Mouse (Mus musculus) intestine, postnatal 0 days (tissue): ENCODE data around the gene G3bp2. TPM values are rescaled to one million over a fixed set of nuclear protein-coding genes. Genes with fewer than 3 reads are reported as not detected.

ENCODE experiments used
- ATAC-seq: fragments of 200-750 bp; cut with Nextera tagmentation; 2 replicates; pipeline ENCODE4 v1.8.0; 2017; ENCODE audit warnings: mild to moderate bottlenecking, moderate TSS enrichment, moderate library complexity
- H3K27ac ChIP-seq: fragments of 300-500 bp; sonication (generic); 2 replicates; pipeline ENCODE4 v1.5.1; 2014; ENCODE audit warnings: mild to moderate bottlenecking, low read depth, low read length, moderate library complexity
- H3K27me3 ChIP-seq: fragments of 300-500 bp; sonication (generic); replicated peaks from 2 replicates; pipeline ENCODE4 v1.6.1; 2014; ENCODE audit warnings: low read length, mixed read lengths; ENCODE audit not compliant: control insufficient read depth, insufficient read depth
- H3K36me3 ChIP-seq: fragments of 300-500 bp; sonication (generic); 2 replicates; pipeline ENCODE4 v1.6.1; 2014; ENCODE audit warnings: mild to moderate bottlenecking, moderate library complexity; ENCODE audit not compliant: control insufficient read depth, insufficient read depth
- H3K4me1 ChIP-seq: fragments of 300-500 bp; sonication (generic); replicated peaks from 2 replicates; pipeline ENCODE4 v1.6.1; 2014; ENCODE audit warnings: antibody characterized with exemption, low read length, mixed read lengths; ENCODE audit not compliant: control insufficient read depth, insufficient read depth
- H3K4me2 ChIP-seq: fragments of 300-500 bp; sonication (generic); replicated peaks from 2 replicates; pipeline ENCODE4 v1.6.1; 2014; ENCODE audit warnings: low read depth, mild to moderate bottlenecking, moderate library complexity
- H3K4me3 ChIP-seq: fragments of 300-500 bp; sonication (generic); 2 replicates; pipeline ENCODE4 v1.5.1; 2014; ENCODE audit warnings: low read depth, low read length
- H3K9ac ChIP-seq: fragments of 300-500 bp; sonication (generic); 2 replicates; pipeline ENCODE4 v1.6.1; 2014; ENCODE audit warnings: mild to moderate bottlenecking, low read depth, low read length
- H3K9me3 ChIP-seq: fragments of 300-500 bp; sonication (generic); 2 replicates; pipeline ENCODE4 v1.6.1; 2016; ENCODE audit warnings: mixed run types; ENCODE audit not compliant: control insufficient read depth
- CTCF ChIP-seq: sonication (generic); IDR thresholded peaks from 2 replicates; pipeline ENCODE4 v1.5.1; 2016; ENCODE audit warnings: low read depth, mild to moderate bottlenecking, control low read depth, antibody characterized with exemption, moderate library complexity
- WGBS: fragments of 180-500 bp; shearing (Covaris S2); extraction: QIAGEN DNeasy Blood & Tissue Kit; methylation state at CpG from one replicate; pipeline ENCODE4 v1.1.7; 2014; 5-methylcytosine and 5-hydroxymethylcytosine counted together
- polyA plus RNA-seq: library from polyadenylated mRNA; unstranded; fragments of >200 nt; fragmentation: Nextera tagmentation; extraction: Ambion mirVana; gene quantifications from 2 replicates; pipeline ENCODE4 v1.2.1, GENCODE M21; 2015

The G3bp2 gene
- polyA plus RNA-seq, 1 experiment from 2014 or later: 121 TPM

GRCm38 (mm10) chr5:92094062-92094415 is 10.5 kb upstream of the G3bp2 start:
- 65% methylated on average over 3 of the region's 3 CpGs for WGBS
- Histone ChIP-seq H3K27ac (no peak overlapping the region), H3K9me3 (no peaks in the 10 kb centered on the region), H3K4me1 (no peaks in the 10 kb centered on the region), H3K9ac (no peak overlapping the region), H3K27me3 (no peaks in the 10 kb centered on the region), H3K36me3 (no peaks in the 10 kb centered on the region), H3K4me2 (peak overlapping the region; percentile 46), H3K4me3 (0 out of 2 replicates have a peak overlapping the region, but pooled peaks have one; percentile 2)
- ATAC-seq: no peak
- no peak for TF ChIP-seq CTCF

DNA sequence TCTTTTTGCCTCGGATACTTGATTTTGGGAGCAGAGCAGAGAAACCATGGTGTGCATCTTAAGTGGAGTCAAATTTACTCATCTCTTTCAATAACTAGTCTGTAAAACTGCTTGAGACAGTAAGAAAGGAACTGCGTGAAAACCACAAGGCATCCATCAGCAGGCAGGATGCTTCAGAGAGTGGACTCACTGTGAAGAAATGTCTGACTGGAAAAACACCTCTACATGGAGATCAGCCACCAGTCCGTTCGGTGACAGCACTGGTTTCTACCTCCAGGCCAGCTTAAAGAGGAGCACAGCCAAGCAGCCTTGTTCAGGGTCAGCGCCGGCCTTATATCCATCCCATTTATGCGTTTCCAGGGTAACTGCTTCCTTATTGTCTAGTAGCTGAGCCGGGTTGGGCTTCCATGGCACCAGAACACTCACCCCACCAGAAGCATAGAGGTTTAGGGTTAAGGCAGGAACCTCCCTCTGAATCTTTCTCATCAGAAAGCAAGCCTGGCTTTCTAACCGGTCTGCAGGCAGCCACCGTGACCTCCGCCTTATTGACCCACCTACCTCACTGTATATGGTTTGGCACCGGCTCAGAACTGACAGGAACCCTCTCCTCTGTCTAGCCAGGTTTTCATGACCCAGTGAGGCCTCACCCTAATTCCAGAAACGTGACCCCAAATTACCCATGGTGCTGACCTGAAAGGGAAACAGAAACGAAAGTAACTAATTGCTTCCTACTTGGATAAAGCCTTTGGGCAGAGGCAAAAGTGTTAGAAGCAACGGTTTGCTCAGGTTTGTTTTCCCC is 9.9 kb upstream of the G3bp2 start:
- H3K4me1 ChIP-seq: no peaks in the 10 kb centered on the region
- H3K27ac ChIP-seq: no peak overlapping the region
- no peaks in the 10 kb centered on the region for H3K36me3 ChIP-seq
- H3K9me3 ChIP-seq: no peaks in the 10 kb centered on the region
- no peaks in the 10 kb centered on the region for H3K27me3 ChIP-seq
- ATAC-seq: peak; percentile 33; the same call in 1 of the 2 replicates
- 55% methylated on average over 15 of the region's 15 CpGs for WGBS
- H3K4me2 ChIP-seq: peak overlapping the region; percentile 46
- no peak for TF ChIP-seq CTCF
- H3K9ac ChIP-seq: no peak overlapping the region
- 0 out of 2 replicates have a peak overlapping the region, but pooled peaks have one; percentile 2 for H3K4me3 ChIP-seq

- H3K27ac ChIP-seq: no peak overlapping the region
Measured at GRCm38 (mm10) chr5:92087469-92087868, 4.0 kb upstream of the G3bp2 start.

DNA sequence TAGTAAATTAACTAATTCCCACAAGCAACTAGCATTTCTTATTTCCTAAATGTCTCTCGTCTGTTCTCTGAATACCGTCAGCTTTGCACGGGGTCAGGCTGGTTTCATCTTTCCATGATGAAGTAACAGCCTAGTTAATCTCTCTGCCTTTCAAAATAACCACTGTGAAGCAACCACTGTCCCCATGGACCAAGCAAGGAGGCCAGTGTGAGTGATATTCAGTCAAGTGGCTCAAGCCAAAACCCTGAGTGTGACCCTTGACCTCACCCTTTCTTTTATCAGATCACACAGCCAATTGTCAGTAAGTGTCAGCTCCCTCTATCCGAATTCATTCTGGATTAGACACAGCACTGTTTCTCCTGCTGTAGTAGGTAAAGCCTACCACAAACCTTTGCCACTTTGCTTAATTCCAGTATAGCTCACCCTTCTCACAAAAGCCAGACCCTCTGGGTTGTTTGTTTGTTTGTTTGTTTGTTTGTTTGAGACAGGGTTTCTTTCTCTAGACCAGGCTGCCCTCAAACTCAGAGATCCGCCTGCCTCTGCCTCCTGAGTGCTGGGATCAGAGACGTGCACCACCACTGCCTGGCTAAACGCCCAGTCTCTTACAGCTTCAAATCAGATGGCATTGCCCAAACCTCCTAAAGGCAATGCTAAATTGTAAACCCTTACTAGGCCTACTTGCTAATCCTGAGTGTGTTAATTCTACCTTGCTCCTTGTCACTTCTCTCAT is 2.5 kb upstream of the G3bp2 start:
- WGBS: 86% methylated on average over 7 of the region's 7 CpGs
- Histone ChIP-seq H3K4me1 (0 out of 2 replicates have a peak, but pooled peaks cover 6% of the 10 kb centered on the region), H3K4me2 (no peak overlapping the region), H3K9ac (no peak overlapping the region), H3K27ac (no peak overlapping the region), H3K27me3 (no peaks in the 10 kb centered on the region), H3K9me3 (no peaks in the 10 kb centered on the region), H3K36me3 (no peaks in the 10 kb centered on the region), H3K4me3 (no peak overlapping the region)
- TF ChIP-seq CTCF: no peak
- no peak for ATAC-seq

More at GRCm38 (mm10) chr5:92087469-92087868, 4.0 kb upstream of the G3bp2 start:
- no peak for TF ChIP-seq CTCF
- Histone ChIP-seq H3K4me3 (no peak overlapping the region), H3K4me1 (no peaks in the 10 kb centered on the region), H3K9ac (no peak overlapping the region), H3K9me3 (no peaks in the 10 kb centered on the region), H3K4me2 (no peak overlapping the region), H3K27me3 (no peaks in the 10 kb centered on the region), H3K36me3 (no peaks in the 10 kb centered on the region)
- no peak for ATAC-seq
- 88% methylated on average over 4 of the region's 4 CpGs for WGBS

DNA sequence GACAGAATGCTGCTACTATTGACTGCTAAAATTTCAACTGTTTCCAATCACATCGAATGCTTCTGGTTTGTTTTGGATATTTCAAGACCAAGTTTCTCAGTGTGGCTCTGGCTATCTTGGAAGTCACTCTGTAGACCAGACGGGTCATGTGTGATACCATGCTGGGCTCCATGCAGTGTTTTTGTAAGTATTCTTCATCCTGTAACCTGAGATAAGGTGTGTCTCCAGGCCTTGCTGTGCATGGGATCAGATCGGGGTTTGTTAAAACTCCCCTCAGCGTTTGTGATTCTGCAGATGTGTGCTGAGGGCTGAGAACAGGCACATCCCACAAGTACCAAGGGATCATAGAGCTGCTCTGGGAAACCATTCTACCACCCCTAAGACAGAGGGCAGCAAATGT is 1.7 kb upstream of the G3bp2 start:
- no peak for ATAC-seq
- 62% methylated on average over 4 of the region's 4 CpGs for WGBS
- TF ChIP-seq CTCF: no peak

GRCm38 (mm10) chr5:92082821-92083401 is 608 bp downstream of the G3bp2 start:
- Histone ChIP-seq H3K9ac (peak overlapping the region; percentile 91), H3K4me3 (peak overlapping the region; percentile 96), H3K36me3 (no peaks in the 10 kb centered on the region), H3K27me3 (no peaks in the 10 kb centered on the region), H3K9me3 (no peaks in the 10 kb centered on the region), H3K4me1 (peaks cover 6% of the 10 kb centered on the region; the same call in 1 of the 2 replicates), H3K27ac (peak overlapping the region; percentile 98), H3K4me2 (peak overlapping the region; percentile 85)
- WGBS: under 1% methylated on average over 55 of the region's 55 CpGs
- ATAC-seq: peak; percentile 64
- no peak for TF ChIP-seq CTCF

More for the DNA sequence above, 1.7 kb upstream of the G3bp2 start:
- H3K36me3 ChIP-seq: no peaks in the 10 kb centered on the region
- no peaks in the 10 kb centered on the region for H3K9me3 ChIP-seq
- H3K27me3 ChIP-seq: no peaks in the 10 kb centered on the region
- peaks cover 6% of the 10 kb centered on the region; the same call in 1 of the 2 replicates for H3K4me1 ChIP-seq
- no peak overlapping the region for H3K4me2 ChIP-seq
- no peak overlapping the region for H3K9ac ChIP-seq
- no peak overlapping the region for H3K4me3 ChIP-seq
- H3K27ac ChIP-seq: no peak overlapping the region
